Mouse (Mus musculus) cerebellum, adult 18-20 months (tissue): Measurements from ENCODE around the gene Acoxl.

Experiments used
- DNase-seq, 2 experiments: peaks; one replicate each; pipeline ENCODE4 v3.0.0; 2021

Gene Acoxl

GRCm38 (mm10) chr2:128122891-128123771 is 284.5 kb downstream of the Acoxl start:
- DNase-seq, result peak; percentile 17 to 24

- DNase-seq, result no peak
Observed at GRCm38 (mm10) chr2:128123921-128124683, 285.4 kb downstream of the Acoxl start.

GRCm38 (mm10) chr2:128124693-128125092 is 286.0 kb downstream of the Acoxl start:
- no peak for DNase-seq

GRCm38 (mm10) chr2:128125635-128126470 is 287.2 kb downstream of the Acoxl start, which contains the start of gene Bcl2l11:
Gene Bcl2l11 (plus strand): TSS chr2:128126038.
- peak; percentile 82 to 85 for DNase-seq

- no peak for DNase-seq
Observed at GRCm38 (mm10) chr2:128126591-128127051, 287.9 kb downstream of the Acoxl start.

- peak; percentile 87 to 88 for DNase-seq
Observed at GRCm38 (mm10) chr2:128127121-128127671, 288.5 kb downstream of the Acoxl start.

- peak; percentile 48 to 58 for DNase-seq
Observed at GRCm38 (mm10) chr2:128127691-128128292, 289.1 kb downstream of the Acoxl start.

GRCm38 (mm10) chr2:128128532-128128931 is 289.9 kb downstream of the Acoxl start:
- DNase-seq, result no peak

- no peak for DNase-seq
Observed at GRCm38 (mm10) chr2:128131503-128131902, 292.8 kb downstream of the Acoxl start.

GRCm38 (mm10) chr2:128132635-128133034 is 294.0 kb downstream of the Acoxl start:
- no peak for DNase-seq

GRCm38 (mm10) chr2:128133865-128134264 is 295.2 kb downstream of the Acoxl start:
- DNase-seq, result no peak

GRCm38 (mm10) chr2:128134474-128134873 is 295.8 kb downstream of the Acoxl start:
- no peak for DNase-seq

GRCm38 (mm10) chr2:128134948-128135347 is 296.3 kb downstream of the Acoxl start:
- DNase-seq, result no peak

- no peak for DNase-seq
Observed at GRCm38 (mm10) chr2:128136769-128137433, 298.2 kb downstream of the Acoxl start.

- DNase-seq, result no peak
Observed at GRCm38 (mm10) chr2:128137480-128138276, 299.0 kb downstream of the Acoxl start.

GRCm38 (mm10) chr2:128138924-128139323 is 300.2 kb downstream of the Acoxl start:
- DNase-seq, result no peak

- no peak for DNase-seq
Observed at GRCm38 (mm10) chr2:128139781-128140180, 301.1 kb downstream of the Acoxl start.

GRCm38 (mm10) chr2:128140183-128140582 is 301.5 kb downstream of the Acoxl start:
- DNase-seq, result no peak

- DNase-seq, result no peak
Observed at GRCm38 (mm10) chr2:128143992-128144391, 305.3 kb downstream of the Acoxl start.

- no peak for DNase-seq
Observed at GRCm38 (mm10) chr2:128145433-128145832, 306.8 kb downstream of the Acoxl start.
